Mouse (Mus musculus) midbrain, embryonic 15.5 days (tissue): ENCODE results near the gene Dusp12. TPM values are rescaled to one million over a fixed set of nuclear protein-coding genes. Genes with fewer than 3 reads are reported as not detected.

Experiments
- ATAC-seq: fragments of 200-750 bp; cut with Nextera tagmentation; replicated peaks from 2 replicates; pipeline ENCODE4 v1.8.0; 2017; ENCODE audit warnings: moderate TSS enrichment
- H3K27ac ChIP-seq: fragments of 300-500 bp; sonication (generic); 2 replicates; pipeline ENCODE4 v1.5.1; 2015; ENCODE audit warnings: mild to moderate bottlenecking, inconsistent platforms
- H3K27me3 ChIP-seq: fragments of 300-500 bp; sonication (generic); replicated peaks from 2 replicates; pipeline ENCODE4 v1.6.1; 2015; ENCODE audit warnings: inconsistent platforms
- H3K36me3 ChIP-seq: fragments of 300-500 bp; sonication (generic); replicated peaks from 2 replicates; pipeline ENCODE4 v1.6.1; 2015; ENCODE audit warnings: inconsistent platforms
- H3K4me1 ChIP-seq: fragments of 300-500 bp; sonication (generic); 2 replicates; pipeline ENCODE4 v1.6.1; 2015; ENCODE audit warnings: inconsistent platforms
- H3K4me2 ChIP-seq: fragments of 300-500 bp; sonication (generic); 2 replicates; pipeline ENCODE4 v1.6.1; 2015; ENCODE audit warnings: inconsistent platforms, mild to moderate bottlenecking, moderate library complexity
- H3K4me3 ChIP-seq: fragments of 300-500 bp; sonication (generic); 2 replicates; pipeline ENCODE4 v1.5.1; 2015; ENCODE audit warnings: mild to moderate bottlenecking, inconsistent platforms
- H3K9ac ChIP-seq: fragments of 300-500 bp; sonication (generic); 2 replicates; pipeline ENCODE4 v1.6.1; 2015; ENCODE audit warnings: mild to moderate bottlenecking, inconsistent platforms
- H3K9me3 ChIP-seq: fragments of 300-500 bp; sonication (generic); 2 replicates; pipeline ENCODE4 v1.6.1; 2016; ENCODE audit warnings: inconsistent platforms
- WGBS: fragments of 180-500 bp; shearing (Covaris S2); methylation state at CpG from one replicate; pipeline ENCODE4 v1.1.7; 2015; ENCODE audit warnings: mixed read lengths; 5-methylcytosine and 5-hydroxymethylcytosine counted together
- polyA plus RNA-seq: library from polyadenylated mRNA; unstranded; fragments of >200 nt; fragmentation: Nextera tagmentation; extraction: Ambion mirVana; gene quantifications from 2 replicates; pipeline ENCODE4 v1.2.1, GENCODE M21; 2015

The Dusp12 gene
- polyA plus RNA-seq, 1 experiment from 2014 or later, result 54.0 TPM

- no peak for ATAC-seq
- Histone ChIP-seq H3K9me3 (no peaks in the 10 kb centered on the region), H3K36me3 (no peaks in the 10 kb centered on the region), H3K4me3 (no peak within 1 kb of the TSS), H3K27me3 (peaks cover 12% of the 10 kb centered on the region), H3K9ac (no peak within 1 kb of the TSS), H3K27ac (no peak within 1 kb of the TSS), H3K4me1 (peaks cover 8% of the 10 kb centered on the region), H3K4me2 (no peak within 1 kb of the TSS)
- WGBS, result 56% methylated on average over 5 of the region's 5 CpGs
These were observed 27.7 kb upstream of the Dusp12 start, which contains the start of gene Fcrlb for GRCm38 (mm10) chr1:170912891-170913615. Fcrlb (minus strand) TSS chr1:170912941.

DNA sequence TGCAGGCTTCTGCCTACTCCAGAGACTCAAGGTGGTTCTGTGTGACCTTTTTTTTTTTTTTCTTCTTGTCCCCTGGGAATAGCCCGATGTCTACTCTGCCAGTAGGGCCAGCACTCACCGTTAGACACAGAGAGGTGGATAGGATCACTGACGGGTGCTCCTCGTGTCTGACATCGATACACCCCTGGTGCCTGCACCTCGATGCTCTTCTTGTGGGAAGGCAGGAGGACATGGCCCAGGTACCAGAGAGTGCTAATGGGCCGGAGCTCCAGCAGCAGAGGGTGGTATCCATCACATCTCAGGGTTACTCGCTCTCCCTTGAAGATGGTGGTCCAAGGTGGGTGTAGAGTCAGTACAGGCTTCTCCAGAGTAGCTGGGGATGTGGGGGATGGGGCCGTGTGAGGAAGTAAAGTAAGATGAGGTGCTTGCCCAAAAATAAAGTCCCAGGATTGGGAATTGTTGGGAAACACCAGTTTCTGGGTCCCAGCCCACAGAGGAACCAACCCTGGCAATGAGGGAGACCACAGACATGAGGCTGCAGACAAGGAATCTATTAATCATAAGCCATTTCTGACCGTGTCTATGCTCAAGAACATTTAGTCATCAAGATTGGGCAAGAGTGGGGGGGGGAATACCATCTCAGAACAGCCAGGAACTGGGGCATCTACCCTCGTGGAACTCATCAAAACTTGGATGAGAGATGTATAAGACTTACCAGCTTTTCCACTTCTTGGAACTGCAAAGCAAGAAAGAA, 26.7 kb upstream of the Dusp12 start:
- H3K27me3 ChIP-seq, result peaks cover 16% of the 10 kb centered on the region
- H3K27ac ChIP-seq, result no peak overlapping the region
- H3K9ac ChIP-seq, result no peak overlapping the region
- WGBS, result 79% methylated on average over 11 of the region's 11 CpGs
- H3K36me3 ChIP-seq, result no peaks in the 10 kb centered on the region
- no peaks in the 10 kb centered on the region for H3K9me3 ChIP-seq
- ATAC-seq, result no peak
- no peak overlapping the region for H3K4me3 ChIP-seq
- peaks cover 12% of the 10 kb centered on the region for H3K4me1 ChIP-seq
- H3K4me2 ChIP-seq, result no peak overlapping the region

DNA sequence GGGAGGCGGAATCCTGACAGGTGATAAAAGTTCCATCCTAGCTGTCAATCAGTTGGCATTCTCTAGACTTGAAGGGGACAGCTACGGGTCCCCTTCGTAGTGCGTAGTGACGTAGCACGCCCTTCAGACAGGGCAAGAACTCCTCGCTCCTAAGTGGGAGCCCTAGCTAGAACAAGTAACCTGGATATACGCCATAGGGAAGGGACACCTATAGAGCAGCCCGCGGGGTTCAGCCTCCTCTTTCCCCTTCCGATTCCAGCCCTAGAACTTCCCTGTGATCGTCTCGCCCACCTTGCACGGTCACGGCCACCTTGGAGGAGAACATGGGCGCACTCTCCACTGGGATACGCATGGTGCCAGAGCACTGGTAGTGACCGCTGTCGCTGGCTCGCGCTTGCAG, 23.0 kb upstream of the Dusp12 start:
- H3K4me3 ChIP-seq, result peak overlapping the region; percentile 58
- no peaks in the 10 kb centered on the region for H3K36me3 ChIP-seq
- ATAC-seq, result peak; percentile 86
- peak overlapping the region; percentile 92 for H3K4me2 ChIP-seq
- H3K9me3 ChIP-seq, result no peaks in the 10 kb centered on the region
- no peak overlapping the region for H3K27ac ChIP-seq
- H3K27me3 ChIP-seq, result peaks cover 27% of the 10 kb centered on the region
- 2% methylated on average over 21 of the region's 21 CpGs for WGBS
- peaks cover 12% of the 10 kb centered on the region for H3K4me1 ChIP-seq
- peak overlapping the region; percentile 52 for H3K9ac ChIP-seq

DNA sequence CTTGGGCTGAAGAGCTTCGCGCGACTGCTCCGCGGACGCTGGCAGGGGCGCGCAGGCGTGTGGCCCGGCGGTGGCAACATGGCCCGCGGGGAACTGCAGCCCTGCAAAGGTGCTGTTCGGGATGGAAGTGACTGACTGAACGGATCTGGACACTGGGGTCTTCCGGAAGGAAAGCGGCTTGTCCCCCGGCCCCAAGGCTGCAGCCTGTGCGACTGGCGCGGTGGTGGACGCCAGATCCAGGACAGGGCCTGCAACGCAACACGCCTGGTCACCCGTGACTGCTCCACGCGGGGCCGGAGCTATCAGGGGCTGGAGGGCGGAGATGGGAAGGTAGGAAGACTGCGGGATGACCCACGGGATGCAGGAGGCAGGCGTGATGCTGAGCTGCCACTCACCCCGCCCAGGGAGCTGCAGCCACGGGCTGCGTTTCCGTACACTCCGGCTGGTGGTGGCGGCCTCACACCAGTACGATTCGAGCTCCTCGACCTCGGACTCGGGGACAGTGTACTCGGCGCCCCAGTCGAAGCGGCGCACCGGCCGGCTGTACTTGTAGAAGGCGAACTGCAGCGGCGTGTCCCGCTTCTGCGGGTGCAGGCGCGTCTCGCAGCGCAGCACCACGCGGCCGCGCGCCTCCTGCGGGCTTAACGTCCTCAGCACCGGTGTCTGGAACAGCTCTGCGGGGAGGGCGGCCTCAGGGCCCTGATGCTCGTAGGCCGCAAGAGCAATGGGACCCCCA, 22.3 kb upstream of the Dusp12 start:
- Histone ChIP-seq H3K27me3 (peaks cover 27% of the 10 kb centered on the region), H3K4me2 (peak overlapping the region; percentile 92), H3K4me3 (peak overlapping the region; percentile 58), H3K36me3 (no peaks in the 10 kb centered on the region), H3K9ac (peak overlapping the region; percentile 52), H3K4me1 (peaks cover 12% of the 10 kb centered on the region), H3K27ac (no peak overlapping the region), H3K9me3 (no peaks in the 10 kb centered on the region)
- under 1% methylated on average over 71 of the region's 71 CpGs for WGBS
- peak; percentile 90 for ATAC-seq

- WGBS, result 16% methylated on average over 11 of the region's 11 CpGs
- Histone ChIP-seq H3K4me3 (peak overlapping the region; percentile 58), H3K4me1 (peaks cover 12% of the 10 kb centered on the region), H3K9ac (peak overlapping the region; percentile 52), H3K9me3 (no peaks in the 10 kb centered on the region), H3K36me3 (no peaks in the 10 kb centered on the region), H3K27me3 (peaks cover 27% of the 10 kb centered on the region), H3K4me2 (peak overlapping the region; percentile 92), H3K27ac (no peak overlapping the region)
- no peak; the same call in 1 of the 2 replicates for ATAC-seq
These were observed 21.7 kb upstream of the Dusp12 start for GRCm38 (mm10) chr1:170907111-170907455.

DNA sequence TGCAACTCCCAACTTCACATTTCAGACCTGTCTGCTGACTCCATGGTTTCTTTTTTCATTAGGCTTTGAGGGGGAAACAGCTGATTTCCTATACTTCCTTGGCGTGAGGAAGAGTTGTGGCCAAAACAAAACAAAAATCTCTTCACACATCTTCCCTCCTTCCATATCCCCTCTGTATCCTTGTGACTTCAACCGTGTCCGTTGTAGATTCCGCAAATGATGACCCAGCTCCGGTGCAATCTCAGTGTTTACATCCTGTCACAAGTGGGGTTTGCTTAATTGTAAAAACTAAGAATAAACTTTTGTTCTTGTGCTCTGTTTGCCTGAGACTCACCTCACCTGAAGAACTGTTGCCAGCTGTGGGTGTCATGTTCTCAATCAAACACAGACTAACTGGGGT, 18.1 kb upstream of the Dusp12 start:
- Histone ChIP-seq H3K9ac (no peak overlapping the region), H3K36me3 (no peaks in the 10 kb centered on the region), H3K4me1 (peaks cover 8% of the 10 kb centered on the region), H3K27ac (no peak overlapping the region), H3K4me2 (no peak overlapping the region), H3K9me3 (no peaks in the 10 kb centered on the region), H3K4me3 (no peak overlapping the region), H3K27me3 (peaks cover 19% of the 10 kb centered on the region)
- no peak for ATAC-seq
- WGBS, result 84% methylated on average over 5 of the region's 5 CpGs

- no peak overlapping the region for H3K27ac ChIP-seq
- WGBS, result 23% methylated on average over 10 of the region's 10 CpGs
- peak; percentile 75 for ATAC-seq
- peak overlapping the region; percentile 8; the same call in 1 of the 2 replicates for H3K4me3 ChIP-seq
- peak overlapping the region; percentile 11 for H3K4me2 ChIP-seq
- no peak overlapping the region for H3K9ac ChIP-seq
- no peaks in the 10 kb centered on the region for H3K9me3 ChIP-seq
- no peaks in the 10 kb centered on the region for H3K4me1 ChIP-seq
- no peaks in the 10 kb centered on the region for H3K36me3 ChIP-seq
- H3K27me3 ChIP-seq, result peaks cover 11% of the 10 kb centered on the region; the same call in 1 of the 2 replicates
These were observed 16.3 kb upstream of the Dusp12 start for GRCm38 (mm10) chr1:170901536-170902238.

- Histone ChIP-seq H3K27ac (no peak overlapping the region), H3K4me2 (peak overlapping the region; percentile 7; the same call in 1 of the 2 replicates)
- WGBS, result 29% methylated on average over 10 of the region's 10 CpGs
These were observed 15.6 kb upstream of the Dusp12 start for GRCm38 (mm10) chr1:170900799-170901467.

GRCm38 (mm10) chr1:170898413-170899075, 13.2 kb upstream of the Dusp12 start:
- H3K9me3 ChIP-seq, result no peaks in the 10 kb centered on the region

More at GRCm38 (mm10) chr1:170900799-170901467, 15.6 kb upstream of the Dusp12 start:
- no peaks in the 10 kb centered on the region for H3K9me3 ChIP-seq
- H3K36me3 ChIP-seq, result no peaks in the 10 kb centered on the region
- H3K9ac ChIP-seq, result no peak overlapping the region
- no peak overlapping the region for H3K4me3 ChIP-seq
- H3K4me1 ChIP-seq, result no peaks in the 10 kb centered on the region
- peaks cover 3% of the 10 kb centered on the region; the same call in 1 of the 2 replicates for H3K27me3 ChIP-seq
- ATAC-seq, result peak; percentile 50; the same call in 1 of the 2 replicates

DNA sequence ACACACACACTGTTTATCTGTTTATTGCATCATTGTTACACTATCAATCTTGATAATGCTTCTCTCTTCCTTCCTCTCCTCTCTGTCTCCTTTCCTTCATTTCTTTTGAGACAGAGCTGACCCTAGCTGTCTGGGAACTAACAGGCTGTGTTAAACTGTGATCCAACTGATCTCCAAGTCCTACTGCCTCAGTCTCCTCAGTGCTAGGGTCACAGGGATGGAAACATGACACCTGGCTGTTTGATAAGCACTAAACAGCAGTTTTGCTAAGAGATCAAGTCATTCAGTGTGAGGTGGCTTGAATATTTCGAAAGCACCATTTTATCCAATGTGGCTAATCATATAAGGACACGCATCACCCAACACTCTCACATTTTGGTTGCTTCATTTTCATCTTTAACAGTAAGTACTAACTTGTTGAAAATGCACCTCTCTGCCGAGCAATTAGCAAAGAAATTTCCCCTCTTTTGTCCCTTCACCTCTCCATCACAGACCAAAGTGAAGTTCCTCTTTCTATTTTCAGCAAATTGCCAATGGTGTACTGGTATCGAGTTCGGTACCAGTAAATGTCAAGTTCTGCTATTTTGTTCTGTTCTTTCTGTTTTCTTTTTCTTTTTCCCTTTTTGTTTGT, 11.4 kb upstream of the Dusp12 start:
- Histone ChIP-seq H3K4me1 (no peaks in the 10 kb centered on the region), H3K9ac (no peak overlapping the region), H3K27me3 (no peaks in the 10 kb centered on the region; the same call in 1 of the 2 replicates), H3K4me3 (no peak overlapping the region), H3K27ac (no peak overlapping the region), H3K9me3 (no peaks in the 10 kb centered on the region), H3K36me3 (no peaks in the 10 kb centered on the region), H3K4me2 (no peak overlapping the region)
- no peak for ATAC-seq
- WGBS, result 81% methylated on average over 5 of the region's 5 CpGs

More at GRCm38 (mm10) chr1:170898413-170899075, 13.2 kb upstream of the Dusp12 start:
- ATAC-seq, result no peak
- H3K9ac ChIP-seq, result no peak overlapping the region
- no peaks in the 10 kb centered on the region; the same call in 1 of the 2 replicates for H3K27me3 ChIP-seq
- no peak overlapping the region for H3K27ac ChIP-seq
- WGBS, result 78% methylated on average over 16 of the region's 16 CpGs
- no peaks in the 10 kb centered on the region for H3K4me1 ChIP-seq
- H3K36me3 ChIP-seq, result no peaks in the 10 kb centered on the region
- no peak overlapping the region for H3K4me2 ChIP-seq
- H3K4me3 ChIP-seq, result no peak overlapping the region
